Mouse (Mus musculus) CH12.LX (cell line): ENCODE results near the gene Hist2h3c1. TPM values are rescaled to one million over a fixed set of nuclear protein-coding genes. Genes with fewer than 3 reads are reported as not detected.

Experiments
- DNase-seq: peaks from one replicate; pipeline ENCODE4 v3.0.0-alpha.2; 2013; ENCODE audit errors: extremely low read depth
- H3K27ac ChIP-seq: 2 replicates; pipeline ENCODE4 v1.5.1; 2012; ENCODE audit warnings: low read depth, mild to moderate bottlenecking, control low read depth, moderate library complexity; ENCODE audit not compliant: insufficient read depth
- H3K27me3 ChIP-seq: replicated peaks from 2 replicates; pipeline ENCODE3; 2012; ENCODE audit warnings: inconsistent platforms
- H3K36me3 ChIP-seq, 2 experiments: replicated peaks in 1 of 2; 2 replicates each; pipeline versions ENCODE3 to v1.6.1; 2012; ENCODE audit warnings: inconsistent platforms in 1 of 2, low read length in 1 of 2, mild to moderate bottlenecking in 1 of 2, mixed read lengths in 1 of 2, moderate library complexity in 1 of 2; ENCODE audit not compliant: control insufficient read depth in 1 of 2, insufficient read depth in 1 of 2
- H3K4me1 ChIP-seq, 2 experiments: 2 replicates each; pipeline ENCODE4 v1.6.1; 2012; ENCODE audit warnings: inconsistent platforms in 1 of 2, moderate library complexity in 1 of 2; ENCODE audit not compliant: insufficient read depth in 2 of 2, control insufficient read depth in 1 of 2
- H3K4me2 ChIP-seq: 2 replicates; pipeline ENCODE4 v1.6.1; 2012; ENCODE audit warnings: low read depth, mild to moderate bottlenecking, control low read depth; ENCODE audit not compliant: poor library complexity, insufficient read depth, severe bottlenecking
- H3K4me3 ChIP-seq, 3 experiments: fragments of 150-350 bp in 1 of 3; sonication (generic) in 1 of 3; replicated peaks in 1 of 3; 2 replicates each; pipeline versions ENCODE3 to v1.5.1; 2011 to 2012; ENCODE audit warnings: low read depth in 2 of 3, low read length in 2 of 3, mild to moderate bottlenecking in 2 of 3, moderate library complexity in 2 of 3, control low read depth in 1 of 3, improper control_type of control experiment in 1 of 3, inconsistent platforms in 1 of 3, mixed read lengths in 1 of 3; ENCODE audit not compliant: poor library complexity in 1 of 3
- H3K79me2 ChIP-seq: replicated peaks from 2 replicates; pipeline ENCODE4 v1.6.1; 2012; ENCODE audit warnings: mild to moderate bottlenecking, moderate library complexity; ENCODE audit not compliant: control insufficient read depth, poor library complexity, insufficient read depth, severe bottlenecking; ENCODE audit errors: extremely low read depth
- H3K9ac ChIP-seq: 2 replicates; pipeline ENCODE4 v1.6.1; 2012; ENCODE audit warnings: low read depth, mild to moderate bottlenecking, control low read depth, moderate library complexity; ENCODE audit not compliant: insufficient read depth
- H3K9me3 ChIP-seq: replicated peaks from 2 replicates; pipeline ENCODE3; 2012; ENCODE audit warnings: low read length, inconsistent platforms, mixed read lengths
- BHLHE40 ChIP-seq: IDR thresholded peaks from 2 replicates; pipeline ENCODE4 v1.6.1; 2011; ENCODE audit warnings: mild to moderate bottlenecking, low read depth, low read length, improper control_type of control experiment
- CHD1 ChIP-seq: IDR thresholded peaks from 2 replicates; pipeline ENCODE4 v1.6.1; 2012; ENCODE audit warnings: low read depth, low read length, improper control_type of control experiment, inconsistent platforms
- CHD2 ChIP-seq: IDR thresholded peaks from 2 replicates; pipeline ENCODE4 v1.6.1; 2011; ENCODE audit warnings: low read length, improper control_type of control experiment
- CTCF ChIP-seq, 2 experiments: IDR thresholded peaks in 1 of 2; conservative IDR thresholded peaks in 1 of 2; 2 replicates each; pipeline ENCODE4 v1.5.1; 2011 to 2012; ENCODE audit warnings: low read depth in 2 of 2, low read length in 2 of 2, improper control_type of control experiment in 1 of 2, inconsistent platforms in 1 of 2, mild to moderate bottlenecking in 1 of 2, moderate library complexity in 1 of 2
- E2F4 ChIP-seq: IDR thresholded peaks from 2 replicates; pipeline ENCODE4 v1.6.1; 2011; ENCODE audit warnings: low read depth, low read length, improper control_type of control experiment; ENCODE audit not compliant: insufficient replicate concordance
- ELF1 ChIP-seq: IDR thresholded peaks from 2 replicates; pipeline ENCODE4 v1.6.1; 2014; ENCODE audit warnings: low read depth, mild to moderate bottlenecking, inconsistent platforms, low read length, improper control_type of control experiment
- EP300 ChIP-seq: IDR thresholded peaks from 2 replicates; pipeline ENCODE4 v1.6.1; 2011; ENCODE audit warnings: low read length, improper control_type of control experiment
- ETS1 ChIP-seq: conservative IDR thresholded peaks from 2 replicates; pipeline ENCODE4 v1.6.1; 2012; ENCODE audit warnings: low read depth, mild to moderate bottlenecking, inconsistent platforms, low read length, improper control_type of control experiment, moderate library complexity
- HCFC1 ChIP-seq: IDR thresholded peaks from 2 replicates; pipeline ENCODE4 v1.6.1; 2012; ENCODE audit warnings: low read depth, mild to moderate bottlenecking, inconsistent platforms, low read length, improper control_type of control experiment
- IRF4 ChIP-seq: IDR thresholded peaks from 2 replicates; pipeline ENCODE4 v1.6.1; 2014; ENCODE audit warnings: low read depth, mild to moderate bottlenecking, inconsistent platforms, low read length, improper control_type of control experiment
- JUN ChIP-seq: IDR thresholded peaks from 2 replicates; pipeline ENCODE4 v1.6.1; 2011; ENCODE audit warnings: low read depth, mild to moderate bottlenecking, low read length, improper control_type of control experiment, moderate library complexity; ENCODE audit not compliant: insufficient read depth
- JUND ChIP-seq: conservative IDR thresholded peaks from 2 replicates; pipeline ENCODE4 v1.6.1; 2011; ENCODE audit warnings: low read depth, low read length, improper control_type of control experiment
- KAT2A ChIP-seq: IDR thresholded peaks from 2 replicates; pipeline ENCODE4 v1.6.1; 2012; ENCODE audit warnings: low read length, improper control_type of control experiment, inconsistent platforms; ENCODE audit not compliant: insufficient replicate concordance
- MAFK ChIP-seq: IDR thresholded peaks from 2 replicates; pipeline ENCODE4 v1.6.1; 2011; ENCODE audit warnings: low read length, improper control_type of control experiment; ENCODE audit not compliant: insufficient replicate concordance
- MAX ChIP-seq: IDR thresholded peaks from 2 replicates; pipeline ENCODE4 v1.6.1; 2011; ENCODE audit warnings: low read length, improper control_type of control experiment
- MAZ ChIP-seq: IDR thresholded peaks from 2 replicates; pipeline ENCODE4 v1.6.1; 2012; ENCODE audit warnings: low read depth, mild to moderate bottlenecking, inconsistent platforms, low read length, improper control_type of control experiment, moderate library complexity
- MEF2A ChIP-seq: IDR thresholded peaks from 2 replicates; pipeline ENCODE4 v1.6.1; 2014; ENCODE audit warnings: low read depth, mild to moderate bottlenecking, inconsistent platforms, low read length, improper control_type of control experiment, borderline replicate concordance
- MXI1 ChIP-seq: IDR thresholded peaks from 2 replicates; pipeline ENCODE4 v1.6.1; 2011; ENCODE audit warnings: mild to moderate bottlenecking, low read depth, low read length, improper control_type of control experiment
- MYC ChIP-seq: IDR thresholded peaks from 2 replicates; pipeline ENCODE4 v1.6.1; 2011; ENCODE audit warnings: low read depth, mild to moderate bottlenecking, improper control_type of control experiment, low read length
- NELFE ChIP-seq: IDR thresholded peaks from 2 replicates; pipeline ENCODE4 v1.6.1; 2011; ENCODE audit warnings: low read depth, low read length, improper control_type of control experiment
- NRF1 ChIP-seq: IDR thresholded peaks from 2 replicates; pipeline ENCODE4 v1.6.1; 2014; ENCODE audit warnings: low read depth, mild to moderate bottlenecking, inconsistent platforms, low read length, improper control_type of control experiment, moderate library complexity
- PAX5 ChIP-seq: IDR thresholded peaks from 2 replicates; pipeline ENCODE4 v1.6.1; 2012; ENCODE audit warnings: low read length, inconsistent platforms, mixed read lengths
- POLR2A ChIP-seq: IDR thresholded peaks from 2 replicates; pipeline ENCODE4 v1.6.1; 2011; ENCODE audit warnings: low read depth, mild to moderate bottlenecking, improper control_type of control experiment, low read length
- POLR2AphosphoS2 ChIP-seq: IDR thresholded peaks from 2 replicates; pipeline ENCODE4 v1.6.1; 2011; ENCODE audit warnings: low read depth, low read length, improper control_type of control experiment
- RAD21 ChIP-seq: IDR thresholded peaks from 2 replicates; pipeline ENCODE4 v1.6.1; 2011; ENCODE audit warnings: low read depth, mild to moderate bottlenecking, low read length, improper control_type of control experiment, moderate library complexity
- RCOR1 ChIP-seq: conservative IDR thresholded peaks from 2 replicates; pipeline ENCODE4 v1.6.1; 2012; ENCODE audit warnings: low read depth, mild to moderate bottlenecking, inconsistent platforms, low read length, improper control_type of control experiment
- SIN3A ChIP-seq: IDR thresholded peaks from 2 replicates; pipeline ENCODE4 v1.6.1; 2012; ENCODE audit warnings: low read length, improper control_type of control experiment, inconsistent platforms
- SMC3 ChIP-seq: IDR thresholded peaks from 2 replicates; pipeline ENCODE4 v1.6.1; 2011; ENCODE audit warnings: low read depth, low read length, improper control_type of control experiment
- TBP ChIP-seq: conservative IDR thresholded peaks from 2 replicates; pipeline ENCODE4 v1.6.1; 2011; ENCODE audit warnings: low read depth, low read length, improper control_type of control experiment
- TCF12 ChIP-seq: IDR thresholded peaks from 2 replicates; pipeline ENCODE4 v1.6.1; 2014; ENCODE audit warnings: low read depth, mild to moderate bottlenecking, inconsistent platforms, low read length, improper control_type of control experiment
- UBTF ChIP-seq: IDR thresholded peaks from 2 replicates; pipeline ENCODE4 v1.6.1; 2012; ENCODE audit warnings: low read depth, mild to moderate bottlenecking, inconsistent platforms, low read length, improper control_type of control experiment, moderate library complexity
- USF1 ChIP-seq: IDR thresholded peaks from 2 replicates; pipeline ENCODE4 v1.6.1; 2014; ENCODE audit warnings: low read depth, mild to moderate bottlenecking, inconsistent platforms, low read length, improper control_type of control experiment
- USF2 ChIP-seq: conservative IDR thresholded peaks from 2 replicates; pipeline ENCODE4 v1.6.1; 2011; ENCODE audit warnings: low read depth, low read length, improper control_type of control experiment
- ZC3H11A ChIP-seq: IDR thresholded peaks from 2 replicates; pipeline ENCODE4 v1.6.1; 2012; ENCODE audit warnings: low read depth, mild to moderate bottlenecking, inconsistent platforms, low read length, improper control_type of control experiment
- ZKSCAN1 ChIP-seq: IDR thresholded peaks from 2 replicates; pipeline ENCODE4 v1.6.1; 2012; ENCODE audit warnings: low read depth, inconsistent platforms, low read length, improper control_type of control experiment, borderline replicate concordance
- ZMIZ1 ChIP-seq: IDR thresholded peaks from 2 replicates; pipeline ENCODE4 v1.6.1; 2012; ENCODE audit warnings: low read depth, mild to moderate bottlenecking, inconsistent platforms, low read length, improper control_type of control experiment
- ZNF384 ChIP-seq: IDR thresholded peaks from 2 replicates; pipeline ENCODE4 v1.6.1; 2012; ENCODE audit warnings: low read depth, low read length, improper control_type of control experiment, inconsistent platforms
- dilution Hi-C: fragments of 300-500 bp; cut with MboI; formaldehyde crosslinking; loops from 2 replicates; pipeline ENCODE4 v1.14.3; 2020; ENCODE audit warnings: low sequenced_read_pairs; ENCODE audit not compliant: extremely low pct_unique_long_range_greater_than_20kb, extremely low pct_ligation_motif_present
- in situ Hi-C: fragments of 300-500 bp; cut with MboI; formaldehyde crosslinking; loops from 3 replicates; pipeline ENCODE4 v1.14.3; 2019; ENCODE audit warnings: low sequenced_read_pairs, low pct_ligation_motif_present, low pct_unique_long_range_greater_than_20kb, mixed read lengths
- polyA plus RNA-seq: library from polyadenylated mRNA; unstranded; fragments of >175 nt; gene quantifications from 2 replicates; pipeline ENCODE4 v1.2.1, GENCODE M21; 2012; ENCODE audit warnings: low read depth; ENCODE audit not compliant: insufficient read length
- total RNA-seq, 2 experiments: library from RNA; depleted of rRNA; stranded (reverse); fragments of 300-350 nt in 1 of 2; fragments of >200 nt in 1 of 2; gene quantifications; 2 replicates each; pipeline ENCODE4 v1.2.3; 2012 to 2014

Hist2h3c1 gene
- total and polyA plus RNA-seq, 3 experiments, result 0.33 to 1.4 (median 1.4) TPM

GRCm38 (mm10) chr3:96262979-96263550 is 16.6 kb downstream of the Hist2h3c1 start, which contains the start of gene Hist2h4:
Hist2h4 (minus strand) TSS chr3:96263311.
- peak within 1 kb of the TSS; percentile 62 to 67 (median 63) for H3K4me3 ChIP-seq
- H3K9me3 ChIP-seq, result no peaks in the 10 kb centered on the region
- peak within 1 kb of the TSS; percentile 85 for H3K9ac ChIP-seq
- peak within 1 kb of the TSS; percentile 96 for H3K4me2 ChIP-seq
- peak within 1 kb of the TSS; percentile 98 for H3K27ac ChIP-seq
- peak; percentile 93 for TF ChIP-seq RCOR1
- TF ChIP-seq EP300, result no peak
- TF ChIP-seq BHLHE40, result no peak
- no peak for TF ChIP-seq MAX
- TF ChIP-seq ZMIZ1, result peak; percentile 100
- TF ChIP-seq POLR2AphosphoS2, result peak; percentile 96
- TF ChIP-seq MEF2A, result peak; percentile 56
- peak; percentile 89 for TF ChIP-seq TCF12
- peak; percentile 93 for TF ChIP-seq JUND
- TF ChIP-seq NRF1, result peak; percentile 28; the same call in 1 of the 2 replicates
- no peak; the same call in 1 of the 2 replicates for TF ChIP-seq USF2
- no peak for TF ChIP-seq ZKSCAN1
- TF ChIP-seq ZNF384, result peak; percentile 84
- TF ChIP-seq MAFK, result no peak
- peak; percentile 49 for TF ChIP-seq IRF4
- peak; percentile 100 for TF ChIP-seq NELFE
- TF ChIP-seq CTCF (conservative IDR thresholded peaks at IDR 0.05 in 1 of 2, IDR thresholded peaks at IDR 0.05 in 1 of 2; ENCODE audit: low read depth in 2 of 2, low read length in 2 of 2), result peak in 1 of 2 experiments; percentile 66; a peak in 2 of 4 replicates
- TF ChIP-seq JUN, result peak; percentile 74
- TF ChIP-seq PAX5, result no peak
- TF ChIP-seq TBP, result peak; percentile 99
- no peak for TF ChIP-seq RAD21
- no peak; the same call in none of the 2 replicates for TF ChIP-seq MAZ
- TF ChIP-seq E2F4, result peak; percentile 100
- peak; percentile 81 for TF ChIP-seq KAT2A
- TF ChIP-seq USF1, result no peak
- no peak for TF ChIP-seq CHD2
- TF ChIP-seq ZC3H11A, result no peak
- peak; percentile 97 for TF ChIP-seq POLR2A
- TF ChIP-seq ELF1, result peak; percentile 71
- TF ChIP-seq CHD1, result peak; percentile 83
- TF ChIP-seq MYC, result peak; percentile 72
- TF ChIP-seq ETS1, result peak; percentile 72
- TF ChIP-seq SIN3A, result peak; percentile 89
- TF ChIP-seq HCFC1, result peak; percentile 87
- peak; percentile 64; the same call in 1 of the 2 replicates for TF ChIP-seq MXI1
- TF ChIP-seq SMC3, result peak; percentile 15; the same call in 1 of the 2 replicates
- peak; percentile 98 for TF ChIP-seq UBTF
- dilution Hi-C loops (no loop called here), in situ Hi-C loops (no loop called here)
- peak; percentile 98 for DNase-seq
- H3K79me2 ChIP-seq, result 0 out of 2 replicates have a peak, but pooled peaks cover 10% of the 10 kb centered on the region
- no peaks in the 10 kb centered on the region for H3K36me3 ChIP-seq
- peaks cover 0 to 46% of the 10 kb centered on the region in 2 experiments; a peak in 3 of 4 replicates for H3K4me1 ChIP-seq
- H3K27me3 ChIP-seq, result no peaks in the 10 kb centered on the region
